Mouse (Mus musculus) adrenal gland, postnatal 4 days (tissue): Measurements from ENCODE around the gene Cacna1e. TPM values are rescaled to one million over a fixed set of nuclear protein-coding genes. Genes with fewer than 3 reads are reported as not detected.

Experiments
- DNase-seq, 2 experiments: peaks; one replicate each; pipeline ENCODE4 v3.0.0; 2021 to 2022; ENCODE audit warnings: low spot score in 2 of 2, mixed read lengths in 2 of 2
- total RNA-seq, 2 experiments: library from RNA; stranded (reverse); gene quantifications; 2 replicates each; pipeline ENCODE4 v1.2.3; 2021

The Cacna1e gene
- total RNA-seq, 2 experiments from 2014 or later: 2.6 to 2.9 TPM

GRCm38 (mm10) chr1:154787418-154787817 is 96.9 kb downstream of the Cacna1e start:
- no peak for DNase-seq

GRCm38 (mm10) chr1:154786243-154786669 is 98.0 kb downstream of the Cacna1e start:
- peak; percentile 34 to 60 for DNase-seq

DNA sequence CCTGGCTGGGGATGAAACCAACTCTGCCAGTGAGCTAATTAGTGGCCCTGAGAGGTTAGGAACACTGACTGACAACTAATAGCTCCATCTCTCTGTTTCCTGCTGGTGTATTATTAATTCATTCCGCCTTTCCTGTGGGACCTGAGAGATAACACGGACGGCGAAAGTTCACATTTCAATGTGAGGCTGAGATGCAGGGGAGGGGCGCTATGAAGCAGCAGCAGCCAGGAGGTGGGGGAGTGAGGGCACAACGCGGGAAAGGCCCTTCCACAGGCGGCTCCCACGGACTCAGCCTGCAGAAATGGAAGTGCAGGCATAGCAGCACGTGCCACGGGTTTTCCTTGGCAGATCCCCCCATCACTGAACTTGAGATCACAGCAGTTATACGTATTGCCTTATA is 99.4 kb downstream of the Cacna1e start:
- DNase-seq: no peak

GRCm38 (mm10) chr1:154783521-154783920 is 100.8 kb downstream of the Cacna1e start:
- DNase-seq: no peak

GRCm38 (mm10) chr1:154779908-154780514 is 104.3 kb downstream of the Cacna1e start:
- DNase-seq: no peak

DNA sequence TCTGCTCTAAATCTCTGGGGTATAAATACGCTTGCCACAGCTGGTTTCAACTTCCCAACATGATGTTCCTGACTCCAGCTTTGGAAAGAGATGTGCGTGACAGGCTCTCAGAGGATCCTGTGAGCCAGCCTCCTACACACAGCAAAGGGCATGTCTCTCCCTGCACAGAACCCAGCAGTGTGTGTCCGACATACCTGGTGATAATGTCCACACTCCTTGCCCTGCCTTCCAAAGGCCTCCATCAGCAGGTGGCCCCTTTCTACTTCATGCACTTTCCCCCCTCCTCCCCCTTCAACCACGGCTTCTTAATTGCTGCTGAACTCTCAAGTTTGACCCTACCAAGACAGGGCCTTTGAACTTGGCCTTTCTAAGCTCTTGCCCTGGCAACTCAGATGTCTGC is 108.0 kb downstream of the Cacna1e start:
- no peak for DNase-seq

DNA sequence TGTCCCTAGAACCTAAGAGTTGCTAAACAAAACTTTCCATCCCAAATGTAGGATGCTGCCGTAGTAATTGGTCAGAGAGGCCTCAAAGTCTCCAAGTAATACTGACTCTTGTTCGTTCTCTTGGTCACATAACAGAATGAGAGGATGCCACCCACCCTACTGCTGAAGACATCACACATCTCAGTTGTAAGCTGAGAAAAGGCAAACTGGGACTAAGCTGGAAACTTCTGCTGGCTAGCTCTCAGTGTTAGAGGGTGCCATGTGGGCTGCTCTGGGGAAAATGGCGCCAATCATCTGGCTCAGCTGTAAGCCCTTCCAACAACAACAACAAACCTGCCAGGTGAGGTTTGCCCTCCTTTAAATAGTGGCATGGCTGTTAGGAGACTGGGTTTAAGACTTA is 109.8 kb downstream of the Cacna1e start:
- no peak for DNase-seq

- no peak for DNase-seq
Observed at GRCm38 (mm10) chr1:154771111-154771510, 113.2 kb downstream of the Cacna1e start.

DNA sequence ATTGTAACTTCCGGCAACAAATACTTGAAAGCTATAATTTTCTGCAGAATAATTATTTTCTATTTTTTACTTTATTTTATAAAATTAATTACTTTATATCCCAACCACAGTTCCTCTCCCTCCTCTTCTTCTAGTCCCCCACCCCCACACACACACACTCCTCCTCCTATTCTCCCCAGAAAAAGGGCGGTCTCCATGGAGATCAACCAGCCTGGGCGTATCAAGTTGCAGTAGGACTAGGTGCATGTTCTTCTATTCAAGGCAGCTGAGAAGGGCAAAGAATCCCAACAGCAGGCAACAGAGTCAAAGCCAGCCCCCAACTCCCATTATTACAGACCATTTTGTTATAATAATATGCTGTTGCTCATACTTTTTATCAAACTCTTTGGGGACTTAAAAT is 113.8 kb downstream of the Cacna1e start:
- DNase-seq: no peak

DNA sequence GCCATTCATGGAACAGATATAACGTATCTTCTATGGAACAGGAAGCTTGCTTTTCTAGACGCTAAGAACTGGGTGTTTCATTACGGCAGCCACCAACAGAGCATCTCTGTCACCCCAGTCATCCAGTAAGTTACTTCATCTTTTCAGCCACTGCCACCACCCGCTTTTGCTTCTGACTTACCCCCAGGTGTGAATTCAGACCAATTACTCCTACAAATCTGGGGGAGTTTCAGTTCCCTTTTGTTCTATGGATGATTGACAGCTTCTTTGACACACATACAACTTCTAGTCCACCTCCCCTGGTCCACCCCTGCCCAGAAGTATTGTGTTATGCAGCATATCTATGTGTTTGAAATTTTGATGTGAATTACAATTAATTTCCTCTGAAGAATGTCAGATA is 121.2 kb downstream of the Cacna1e start:
- DNase-seq: no peak

DNA sequence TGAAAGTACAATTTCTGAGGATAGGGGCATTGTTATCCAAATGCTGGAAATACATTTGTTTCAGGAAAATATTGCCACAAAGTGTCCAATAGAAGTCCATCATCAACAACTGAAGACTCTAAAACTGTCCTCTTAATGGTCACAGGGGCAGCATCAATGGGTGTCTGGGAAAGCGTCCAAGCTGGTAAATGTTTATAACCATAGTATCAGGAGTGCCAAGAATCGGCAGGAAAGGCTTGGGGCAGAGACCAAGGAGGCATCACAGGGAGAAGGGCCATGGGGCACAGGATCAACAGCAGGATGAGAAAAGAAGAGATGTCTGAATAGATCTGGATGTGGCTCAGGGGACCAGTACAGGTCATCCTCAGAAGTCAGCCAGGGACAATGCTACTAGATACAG is 132.2 kb downstream of the Cacna1e start:
- no peak for DNase-seq

DNA sequence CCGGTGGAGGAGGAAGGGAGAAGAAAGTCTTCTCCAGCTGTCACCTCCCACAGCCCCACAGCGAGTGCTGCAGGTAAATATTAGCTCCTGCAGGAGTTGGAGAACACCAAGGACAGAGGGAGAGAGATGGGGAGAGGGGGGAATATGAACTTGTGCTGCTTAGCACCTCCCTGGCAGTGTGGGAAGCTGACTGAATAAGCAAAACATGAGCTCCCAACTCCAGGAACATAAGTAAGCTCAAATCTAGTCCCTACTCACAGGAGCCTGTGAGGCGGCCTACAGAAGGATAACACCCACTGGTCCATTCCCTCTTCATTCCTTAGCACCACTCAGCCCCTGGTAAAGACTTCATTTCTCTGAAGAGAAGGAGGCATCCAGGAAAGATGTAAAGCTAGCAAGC is 135.8 kb downstream of the Cacna1e start:
- no peak for DNase-seq

- DNase-seq: no peak
Observed at GRCm38 (mm10) chr1:154745241-154745640, 139.1 kb downstream of the Cacna1e start.

- no peak for DNase-seq
Observed at GRCm38 (mm10) chr1:154730411-154730961, 153.8 kb downstream of the Cacna1e start.

GRCm38 (mm10) chr1:154729269-154729980 is 154.9 kb downstream of the Cacna1e start:
- DNase-seq: peak; percentile 20 to 35

DNA sequence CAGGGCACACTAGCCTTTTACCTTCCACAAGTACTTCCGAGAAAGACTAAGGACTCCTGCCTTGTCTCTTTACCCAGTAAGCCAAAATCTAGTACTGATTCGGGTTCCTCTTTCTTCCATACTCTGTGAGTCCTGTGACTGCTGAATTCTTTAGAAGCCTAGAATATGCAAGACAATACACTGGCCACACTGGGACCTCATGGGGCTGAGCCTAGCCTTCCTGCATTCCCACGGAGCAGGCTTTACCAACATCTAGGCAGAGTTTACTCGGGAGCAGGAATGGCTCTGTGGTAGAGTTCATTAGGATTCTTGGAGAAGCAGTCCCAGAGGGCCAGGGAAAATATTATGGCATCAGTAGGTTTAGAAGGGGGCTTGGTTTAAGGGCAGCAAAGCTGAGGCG is 155.6 kb downstream of the Cacna1e start:
- DNase-seq: no peak

DNA sequence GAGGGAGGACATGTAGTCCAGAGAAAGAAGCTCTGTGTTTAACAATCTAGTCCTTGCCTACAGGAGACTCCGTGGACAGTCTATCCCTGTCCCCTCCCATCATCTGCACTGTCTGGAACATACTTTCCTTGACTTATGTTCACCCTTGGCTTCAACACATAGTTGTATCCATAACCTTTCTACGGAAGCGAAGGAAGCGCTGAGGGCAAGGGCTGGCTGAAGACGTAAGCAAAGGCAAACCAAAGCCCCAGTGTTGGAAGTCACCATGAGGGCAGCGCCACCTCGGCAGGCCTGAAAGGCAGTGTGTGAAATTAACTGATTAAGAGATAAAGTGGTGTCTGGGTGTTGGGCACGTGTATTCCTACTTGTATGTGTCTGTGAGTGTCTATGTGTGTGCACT is 156.6 kb downstream of the Cacna1e start:
- DNase-seq: no peak

DNA sequence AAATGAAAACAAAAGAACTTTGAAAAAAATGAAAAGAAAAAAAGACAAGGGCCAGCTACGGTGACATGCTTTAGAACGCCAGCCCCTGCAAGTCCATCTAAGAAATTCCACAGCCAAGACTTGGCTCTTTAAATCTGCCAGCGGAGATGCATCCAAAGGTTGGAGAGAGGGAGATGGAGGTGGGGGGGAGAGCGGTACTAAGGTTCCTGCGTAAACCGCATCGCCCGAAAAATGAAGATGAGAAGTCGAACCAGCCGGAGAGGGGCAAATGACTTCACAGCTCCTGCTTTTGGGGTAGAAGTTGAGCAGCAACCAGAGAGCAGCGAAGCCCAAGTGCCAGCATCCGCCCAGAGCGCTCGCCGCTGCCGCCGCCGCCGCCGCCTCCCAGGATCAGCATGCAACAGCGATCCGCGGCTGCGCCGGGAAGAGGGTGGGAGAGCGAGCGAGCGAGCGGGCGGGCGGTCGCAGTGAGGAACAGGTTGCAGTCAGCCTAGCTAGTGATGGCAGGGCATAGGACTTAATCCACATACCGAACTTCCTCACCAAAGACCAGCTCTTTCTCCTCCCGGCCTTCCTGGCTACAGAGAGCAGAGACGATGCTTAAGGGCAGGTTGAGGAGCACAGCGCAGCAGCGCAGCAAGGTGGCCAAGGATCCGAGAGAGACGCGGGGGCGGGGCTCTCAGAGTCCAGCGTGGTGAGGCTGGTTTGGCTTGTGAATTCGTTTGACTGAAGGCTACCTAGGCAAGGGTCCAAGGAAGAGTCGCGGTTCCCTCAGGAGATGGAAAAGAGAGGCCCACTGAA is 157.7 kb downstream of the Cacna1e start:
- DNase-seq: no peak

DNA sequence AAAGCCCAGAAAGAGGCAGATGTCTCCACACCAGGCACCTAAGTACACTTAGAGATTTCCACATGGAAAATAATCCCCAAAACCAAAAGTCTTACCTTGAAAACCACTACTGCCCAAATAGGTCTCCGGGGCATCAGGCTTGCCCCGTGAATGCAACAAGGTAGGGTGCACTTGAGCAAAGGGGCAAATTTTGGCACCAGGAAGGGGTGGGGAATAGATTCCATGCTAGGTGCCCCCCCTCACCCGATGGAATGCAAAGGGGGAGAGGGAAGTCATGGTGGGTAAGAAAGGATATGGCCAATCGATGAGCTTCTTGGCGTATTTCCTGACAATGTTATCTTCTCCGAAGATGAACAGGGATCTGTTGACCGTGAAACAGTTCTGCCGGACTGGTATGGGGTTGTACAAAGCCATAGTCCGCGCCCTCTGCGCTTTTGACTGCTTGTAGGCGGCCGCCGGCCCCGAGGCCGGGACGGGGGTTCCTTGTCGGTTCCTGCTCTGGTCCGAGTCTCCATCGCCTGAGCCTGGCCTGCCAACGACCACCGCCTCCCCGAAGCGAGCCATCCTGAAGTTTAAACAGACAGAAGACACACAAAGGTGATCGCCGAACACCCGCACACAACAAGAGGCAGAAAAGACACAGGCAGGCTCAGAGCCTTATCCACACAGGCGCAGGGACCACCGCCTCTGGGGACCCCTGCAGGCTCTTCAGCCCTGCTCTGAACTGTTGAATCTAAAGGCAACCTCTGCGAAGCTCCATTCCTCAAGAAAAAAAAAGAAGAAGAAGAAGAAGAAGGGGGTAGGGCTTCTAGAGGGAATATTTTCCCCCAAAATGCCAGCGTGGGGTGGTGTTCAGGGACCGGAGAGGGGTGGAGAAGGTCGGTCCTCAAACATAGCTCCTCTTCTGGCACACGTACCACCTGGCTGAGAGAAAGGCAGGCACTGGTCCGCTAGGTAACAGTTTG is 158.7 kb downstream of the Cacna1e start:
- DNase-seq: no peak

GRCm38 (mm10) chr1:154723537-154724286 is 160.6 kb downstream of the Cacna1e start:
- DNase-seq: no peak
